31 mouse cellular contexts compared by ENCODE assay signal in genomic region chr5:30527129-30527528, GRCm38 (mm10). TPM values are rescaled to one million over a fixed set of nuclear protein-coding genes. Genes with fewer than 3 reads are reported as not detected.
DNase-seq lines count a peak whose midpoint lies in the region; ATAC-seq and TF ChIP-seq lines count a peak whose summit lies in the region.
"Had no signal": no experiment of that assay in that cellular context is flagged by ENCODE, and none has a peak within 500 bp of the region (broad histone marks: within the 10 kb centered on the region; RNA-seq: fewer than 3 reads in every experiment).

No protein-coding gene starts in this region.

- no peak for ATAC-seq in heart, embryonic 13.5 days (ENCODE audit: extremely low read depth, insufficient number of reproducible peaks, low FRiP score, low TSS enrichment)
- no peak for ATAC-seq in heart, embryonic 11.5 days (replicated peaks; ENCODE audit: insufficient number of reproducible peaks, low FRiP score, low TSS enrichment)
- no peak for ATAC-seq in lung, embryonic 16.5 days (ENCODE audit: low read depth)
- ATAC-seq in stomach, embryonic 16.5 days (ENCODE audit: insufficient read depth, low FRiP score) = no peak
- ATAC-seq: CD4-positive, CD25-positive, alpha-beta regulatory T cell, adult 4 months had no signal

- H3K27me3 ChIP-seq in heart, embryonic 13.5 days (replicated peaks) = peaks cover 14% of the 10 kb centered on the region
- peaks cover 3% of the 10 kb centered on the region; the same call in 1 of the 2 replicates for H3K27me3 ChIP-seq in heart, embryonic 11.5 days (ENCODE audit: control insufficient read depth, insufficient read depth, low read length)
- no peaks in the 10 kb centered on the region for H3K27me3 ChIP-seq in lung, embryonic 16.5 days (ENCODE audit: control insufficient read depth, insufficient read depth, low read depth, low read length)
- peaks cover 3% of the 10 kb centered on the region; the same call in 1 of the 2 replicates for H3K27me3 ChIP-seq in stomach, embryonic 16.5 days (ENCODE audit: control insufficient read depth, insufficient read depth, low read length)
- H3K27me3 ChIP-seq: forebrain, embryonic 15.5 days; hindbrain, embryonic 15.5 days had no signal

- no peak for DNase-seq in lung, postnatal 14 days
- peak; percentile 35 to 79 for DNase-seq in lung, postnatal 4 days
- DNase-seq in gastrocnemius, adult 2 months = no peak
- DNase-seq: adrenal gland, postnatal 25 days; cerebellum, adult 8-10 months; cerebellum, postnatal 36 days; gastrocnemius, postnatal 14 days; heart, adult 18-20 months; kidney, adult 11 months; liver; midbrain, embryonic 14.5 days; right cerebral cortex, adult 18-20 months; right cerebral cortex, postnatal 4 days had no signal

- 61% methylated on average over 5 of the region's 5 CpGs for WGBS in heart, embryonic 13.5 days
- WGBS in heart, embryonic 11.5 days (ENCODE audit: insufficient replicate concordance) = 51% methylated on average over 5 of the region's 5 CpGs
- WGBS in lung, embryonic 16.5 days = 30% methylated on average over 5 of the region's 5 CpGs
- 63% methylated on average over 5 of the region's 5 CpGs for WGBS in stomach, embryonic 16.5 days

- H3K9ac ChIP-seq in heart, embryonic 13.5 days = no peak overlapping the region
- no peak overlapping the region for H3K9ac ChIP-seq in heart, embryonic 11.5 days (ENCODE audit: low read depth, low read length)
- peak overlapping the region; percentile 11; the same call in 1 of the 2 replicates for H3K9ac ChIP-seq in lung, embryonic 16.5 days (ENCODE audit: low read length)
- no peak overlapping the region for H3K9ac ChIP-seq in stomach, embryonic 16.5 days (ENCODE audit: low read length)
- H3K9ac ChIP-seq: forebrain, embryonic 15.5 days; hindbrain, embryonic 15.5 days; liver, embryonic 15.5 days had no signal

- H3K36me3 ChIP-seq in heart, embryonic 13.5 days = no peaks in the 10 kb centered on the region
- no peaks in the 10 kb centered on the region for H3K36me3 ChIP-seq in heart, embryonic 11.5 days (ENCODE audit: control insufficient read depth, insufficient read depth, low read length)
- H3K36me3 ChIP-seq in lung, embryonic 16.5 days (ENCODE audit: control insufficient read depth, insufficient read depth, low read length) = no peaks in the 10 kb centered on the region
- no peaks in the 10 kb centered on the region for H3K36me3 ChIP-seq in stomach, embryonic 16.5 days (ENCODE audit: control insufficient read depth, insufficient read depth, low read length)
- H3K36me3 ChIP-seq: forebrain, embryonic 15.5 days; hindbrain, embryonic 15.5 days; limb, embryonic 10.5 days; liver, embryonic 15.5 days had no signal

- no peak for TF ChIP-seq CTCF in gastrocnemius, adult 2 months (IDR thresholded peaks at IDR 0.05)

- H3K9me3 ChIP-seq in heart, embryonic 13.5 days = no peaks in the 10 kb centered on the region
- no peaks in the 10 kb centered on the region for H3K9me3 ChIP-seq in heart, embryonic 11.5 days (replicated peaks; ENCODE audit: control insufficient read depth, low read length)
- H3K9me3 ChIP-seq in lung, embryonic 16.5 days (ENCODE audit: control insufficient read depth, low read length) = no peaks in the 10 kb centered on the region
- H3K9me3 ChIP-seq in stomach, embryonic 16.5 days (replicated peaks; ENCODE audit: control insufficient read depth, low read length) = no peaks in the 10 kb centered on the region
- H3K9me3 ChIP-seq: forebrain, embryonic 15.5 days; hindbrain, embryonic 15.5 days; limb, embryonic 10.5 days; liver, embryonic 15.5 days; megakaryocyte, embryonic 14.5 days had no signal

- no peak overlapping the region for H3K4me3 ChIP-seq in heart, embryonic 13.5 days
- no peak overlapping the region for H3K4me3 ChIP-seq in heart, embryonic 11.5 days (ENCODE audit: low read depth, low read length)
- no peak overlapping the region for H3K4me3 ChIP-seq in lung, embryonic 16.5 days (ENCODE audit: low read length)
- H3K4me3 ChIP-seq in stomach, embryonic 16.5 days (replicated peaks; ENCODE audit: low read length) = no peak overlapping the region
- no peak overlapping the region for H3K4me3 ChIP-seq in gastrocnemius, adult 2 months
- H3K4me3 ChIP-seq: forebrain, embryonic 15.5 days; hindbrain, embryonic 15.5 days; limb, embryonic 10.5 days; liver, embryonic 15.5 days; megakaryocyte, embryonic 14.5 days had no signal

- intact Hi-C loops in gastrocnemius, adult 2 months (cut with DNase I) = no loop called here

- no peak overlapping the region for H3K4me2 ChIP-seq in heart, embryonic 13.5 days
- H3K4me2 ChIP-seq in heart, embryonic 11.5 days = no peak overlapping the region
- no peak overlapping the region for H3K4me2 ChIP-seq in lung, embryonic 16.5 days (ENCODE audit: low read depth, low read length)
- no peak overlapping the region for H3K4me2 ChIP-seq in stomach, embryonic 16.5 days (ENCODE audit: low read depth, low read length)
- H3K4me2 ChIP-seq: forebrain, embryonic 15.5 days; hindbrain, embryonic 15.5 days; liver, embryonic 15.5 days had no signal

- H3K4me1 ChIP-seq in heart, embryonic 13.5 days = peaks cover 20% of the 10 kb centered on the region
- peaks cover 16% of the 10 kb centered on the region for H3K4me1 ChIP-seq in heart, embryonic 11.5 days (ENCODE audit: control insufficient read depth, insufficient read depth, low read length)
- H3K4me1 ChIP-seq in lung, embryonic 16.5 days (replicated peaks; ENCODE audit: control insufficient read depth, insufficient read depth, low read length) = peaks cover 39% of the 10 kb centered on the region
- H3K4me1 ChIP-seq in stomach, embryonic 16.5 days (ENCODE audit: control insufficient read depth, insufficient read depth, low read length) = peaks cover 13% of the 10 kb centered on the region
- H3K4me1 ChIP-seq: liver, embryonic 15.5 days had no signal

- H3K27ac ChIP-seq in heart, embryonic 13.5 days (replicated peaks) = peak overlapping the region; percentile 48; the same call in 1 of the 2 replicates
- no peak overlapping the region for H3K27ac ChIP-seq in heart, embryonic 11.5 days (ENCODE audit: low read depth, low read length)
- H3K27ac ChIP-seq in lung, embryonic 16.5 days (ENCODE audit: low read length) = peak overlapping the region; percentile 89
- H3K27ac ChIP-seq in stomach, embryonic 16.5 days (ENCODE audit: low read length) = peak overlapping the region; percentile 87; the same call in 1 of the 2 replicates
- no peak overlapping the region for H3K27ac ChIP-seq in gastrocnemius, adult 2 months
- H3K27ac ChIP-seq: forebrain, embryonic 15.5 days; hindbrain, embryonic 15.5 days; kidney, postnatal 0 days; limb, embryonic 10.5 days; liver, embryonic 15.5 days had no signal

RNA-seq across cellular contexts. Expression of gene Cib4, which starts 18.5 kb away (rescaled TPM):
- not detected in 2 replicates for polyA plus RNA-seq in heart, embryonic 13.5 days (2015; fragmentation: Nextera tagmentation; extraction: Ambion mirVana)
- polyA plus RNA-seq in heart, embryonic 11.5 days (2014; fragmentation: Nextera tagmentation; extraction: Ambion mirVana) = not detected in 2 replicates
- polyA plus RNA-seq in lung, embryonic 16.5 days (2015; fragmentation: Nextera tagmentation; extraction: Ambion mirVana) = not detected in 2 replicates
- polyA plus RNA-seq in stomach, embryonic 16.5 days (2015; fragmentation: Nextera tagmentation; extraction: Ambion mirVana) = not detected in 2 replicates
- not detected for total RNA-seq in gastrocnemius, adult 2 months (2021)
- total RNA-seq: gastrocnemius, postnatal 14 days; heart, adult 18-20 months; hematopoietic stem cell, adult 5-6 weeks; layer of hippocampus, postnatal 25 days had no signal
- polyA plus RNA-seq: brain, embryonic 14.5 days; CD4-positive, CD25-positive, alpha-beta regulatory T cell, adult 4 months; forebrain, embryonic 15.5 days; heart, embryonic 16.5 days; hindbrain, embryonic 15.5 days; kidney, postnatal 0 days; large intestine, adult 2 months; limb, embryonic 10.5 days; liver, embryonic 15.5 days; midbrain, embryonic 14.5 days; neural tube, embryonic 11.5 days; thymus, postnatal 0 days had no signal

Comparison
In these comparisons a context has a peak if more than half of its experiments do, and no peak if none do; other contexts are left out.
1. H3K27ac ChIP-seq: peak in heart, embryonic 13.5 days (single experiment), lung, embryonic 16.5 days (single experiment) and stomach, embryonic 16.5 days (single experiment); none in heart, embryonic 11.5 days (single experiment) and gastrocnemius, adult 2 months (single experiment).
2. DNase-seq: peak in lung, postnatal 4 days (2 of 2); none in lung, postnatal 14 days (single experiment) and gastrocnemius, adult 2 months (single experiment).